Mouse (Mus musculus) left cerebral cortex, adult 11 months (tissue): ENCODE data around the gene 2200002D01Rik.
"Not testable (repeated sequence)": the region's sequence is repeated elsewhere in the genome, so short reads cannot be mapped to it uniquely, and the experiment has no call there.

Experiments
- DNase-seq: peaks from one replicate; pipeline ENCODE4 v3.0.0; 2022; ENCODE audit warnings: low spot score

The 2200002D01Rik gene

DNA sequence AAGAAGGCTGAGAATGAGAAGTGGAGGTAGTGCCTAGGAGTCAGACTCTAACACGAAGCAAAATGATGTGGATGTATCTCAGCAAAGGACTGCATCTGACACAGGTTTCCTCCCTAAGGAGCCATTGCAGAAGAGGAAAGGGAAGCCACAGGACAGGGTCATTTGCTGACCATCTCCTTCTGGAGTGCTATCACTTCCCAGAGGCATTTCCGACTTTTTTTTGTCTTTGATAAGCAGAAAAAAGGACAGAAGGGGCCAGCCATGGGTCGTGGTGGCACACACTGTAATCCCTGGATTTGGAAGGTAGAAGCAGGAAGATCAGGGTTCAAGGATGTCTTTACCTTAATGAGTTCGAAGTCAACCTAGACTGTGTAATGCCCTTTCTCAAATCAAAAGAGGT, 11.7 kb downstream of the 2200002D01Rik start:
- no peak for DNase-seq

DNA sequence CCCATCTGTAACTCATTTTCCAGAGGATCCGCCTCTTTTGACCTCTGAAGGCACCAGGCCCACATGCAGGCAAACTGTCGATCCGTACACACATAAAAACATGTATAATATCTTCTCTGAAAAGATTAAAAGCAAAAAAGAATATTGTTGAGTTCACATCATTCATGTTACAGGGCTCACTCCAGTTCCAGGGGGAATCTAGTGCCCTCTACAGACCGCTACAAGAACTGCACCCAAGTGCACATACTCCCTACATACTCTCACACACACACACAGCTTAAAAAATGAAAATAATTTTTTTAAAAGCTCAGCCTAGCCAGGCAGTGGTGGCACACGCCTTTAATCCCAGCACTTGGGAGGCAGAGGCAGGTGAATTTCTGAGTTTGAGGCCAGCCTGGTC, 13.6 kb downstream of the 2200002D01Rik start:
- DNase-seq: no peak

DNA sequence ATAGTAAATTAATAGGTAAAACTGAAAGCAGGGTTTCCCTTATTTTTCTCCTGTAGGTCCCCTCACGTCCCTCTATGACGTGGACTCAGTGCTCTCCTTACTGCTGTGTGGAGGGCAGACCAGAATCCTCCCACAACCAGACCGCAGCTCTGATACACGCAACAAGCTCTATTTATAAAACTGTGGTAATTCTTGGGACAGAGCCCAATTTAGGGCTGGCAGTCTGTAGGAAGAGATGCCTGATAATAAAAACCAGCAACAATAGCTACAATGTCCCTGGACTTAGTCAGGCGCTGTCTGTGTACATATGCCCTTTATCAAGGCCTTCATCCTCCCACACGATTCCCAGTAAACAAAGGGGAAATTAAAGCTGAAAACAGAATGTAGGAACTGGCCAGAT, 14.5 kb downstream of the 2200002D01Rik start:
- DNase-seq: no peak

DNA sequence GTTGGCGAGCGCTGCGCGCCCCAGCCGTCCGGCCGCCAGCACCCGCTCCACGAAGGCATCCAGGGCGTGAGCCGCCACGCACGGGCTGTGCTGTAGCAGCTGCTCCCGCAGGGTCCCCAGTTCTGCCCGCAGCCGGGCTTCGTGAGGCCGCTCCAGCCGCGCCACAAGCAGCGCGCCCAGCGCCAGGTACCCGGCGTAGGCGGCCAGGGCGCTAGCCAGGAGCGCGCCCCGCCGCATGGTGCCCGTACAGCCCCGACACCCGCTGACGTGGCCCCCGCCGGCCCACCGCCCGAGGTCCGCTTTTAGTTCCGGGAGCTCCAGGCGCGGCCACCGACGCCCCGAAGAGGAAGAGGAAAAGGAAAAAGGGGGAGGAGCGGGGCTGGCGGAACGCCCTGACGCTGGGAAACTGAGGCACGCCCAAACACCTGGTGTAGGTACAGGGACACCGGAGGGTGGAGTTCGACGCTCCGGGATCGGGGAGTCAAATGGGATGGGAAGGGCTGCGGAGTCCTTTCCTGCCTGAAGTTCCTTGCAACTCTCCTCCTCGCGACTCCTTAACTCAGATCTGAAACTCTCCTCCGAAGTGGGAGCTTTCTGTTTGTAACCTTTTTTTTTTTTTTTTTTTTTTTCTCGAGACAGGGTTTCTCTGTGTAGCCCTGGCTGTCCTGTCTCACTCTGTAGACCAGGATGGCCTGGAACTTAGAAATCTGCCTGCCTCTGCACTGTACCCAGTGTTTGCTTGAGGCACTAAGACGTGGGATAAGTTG, 15.8 kb downstream of the 2200002D01Rik start, which contains the start of gene Kcnk6:
Gene Kcnk6 (minus strand): TSS at position 269 of the 767 bp plus-strand sequence.
- DNase-seq: no peak

DNA sequence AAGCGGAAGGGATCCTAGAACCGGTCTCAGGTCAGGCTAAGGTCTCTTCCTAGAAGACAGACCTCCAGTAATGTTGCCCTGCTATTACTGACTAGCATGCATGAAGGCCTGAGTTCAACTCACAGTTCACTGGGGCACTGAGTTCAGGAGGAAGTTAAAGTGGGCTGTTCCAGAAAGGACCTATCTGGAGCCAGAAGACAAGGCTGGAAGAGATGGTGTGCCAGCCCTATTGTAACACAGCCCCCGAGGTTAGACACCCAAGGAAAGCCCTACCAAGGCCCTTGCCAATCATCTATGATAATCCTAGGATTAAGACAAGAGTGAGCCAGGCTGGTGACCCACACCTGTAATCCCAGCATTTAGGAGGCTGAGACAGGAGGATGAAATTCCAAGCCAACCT, 16.7 kb downstream of the 2200002D01Rik start:
- DNase-seq: no peak

DNA sequence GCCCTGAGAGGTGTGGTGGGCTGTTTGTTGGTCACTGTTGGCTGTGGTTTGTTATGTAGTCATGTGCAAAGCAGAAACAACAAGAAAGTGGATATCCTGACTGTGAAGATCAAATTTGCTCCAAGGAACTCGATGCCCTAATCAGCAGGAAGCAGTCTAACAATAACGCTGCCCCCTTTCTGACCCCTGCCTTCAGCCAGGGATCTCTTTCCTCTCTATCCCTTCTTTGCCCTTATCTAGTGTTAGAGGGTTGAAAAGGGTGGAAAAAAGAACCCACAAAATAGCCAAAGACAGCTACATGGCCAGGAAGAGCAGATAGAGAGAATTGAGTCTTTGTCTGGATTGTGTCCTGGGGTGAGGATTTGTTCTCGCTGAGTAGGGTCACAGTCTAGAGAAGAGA, 17.7 kb downstream of the 2200002D01Rik start:
- DNase-seq: no peak

DNA sequence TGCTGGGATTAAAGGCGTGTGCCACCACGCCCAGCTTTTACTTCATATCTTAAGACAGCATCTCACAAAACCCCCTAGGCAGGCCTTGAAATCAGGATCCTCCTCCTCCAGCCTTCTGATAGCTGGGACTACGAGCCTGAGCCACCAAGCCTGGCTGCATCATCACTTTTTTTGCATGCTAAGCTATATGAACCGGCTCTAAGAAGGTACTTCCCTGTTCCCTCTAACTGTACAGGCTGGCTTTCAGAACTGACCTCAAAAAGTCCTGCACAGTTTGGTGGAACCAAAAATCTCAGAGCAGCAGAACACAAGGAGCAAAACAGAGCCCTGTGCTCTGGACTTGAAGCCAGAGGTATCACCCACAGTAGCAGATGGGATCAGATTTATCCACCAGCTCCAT, 20.1 kb downstream of the 2200002D01Rik start:
- DNase-seq: no peak

DNA sequence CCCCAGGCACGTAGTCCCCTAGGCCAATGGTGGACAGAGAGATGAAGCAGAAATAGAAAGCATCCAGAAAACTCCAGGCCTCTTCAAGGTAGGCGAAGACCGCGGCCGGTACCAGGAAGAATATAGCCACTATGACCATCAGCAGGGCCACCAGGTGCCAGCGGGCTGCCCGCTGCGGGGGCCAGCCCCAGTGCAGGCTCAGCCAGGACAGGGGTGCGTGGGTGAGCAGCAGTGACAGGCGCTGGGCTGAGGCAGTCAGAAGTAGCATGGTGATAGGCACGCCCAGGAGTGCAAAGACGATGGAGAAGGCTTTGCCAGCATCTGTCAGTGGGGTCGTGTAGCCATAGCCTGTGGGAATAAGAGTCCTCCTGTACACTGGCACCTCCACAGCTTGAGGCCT, 22.7 kb downstream of the 2200002D01Rik start:
- no peak for DNase-seq

DNA sequence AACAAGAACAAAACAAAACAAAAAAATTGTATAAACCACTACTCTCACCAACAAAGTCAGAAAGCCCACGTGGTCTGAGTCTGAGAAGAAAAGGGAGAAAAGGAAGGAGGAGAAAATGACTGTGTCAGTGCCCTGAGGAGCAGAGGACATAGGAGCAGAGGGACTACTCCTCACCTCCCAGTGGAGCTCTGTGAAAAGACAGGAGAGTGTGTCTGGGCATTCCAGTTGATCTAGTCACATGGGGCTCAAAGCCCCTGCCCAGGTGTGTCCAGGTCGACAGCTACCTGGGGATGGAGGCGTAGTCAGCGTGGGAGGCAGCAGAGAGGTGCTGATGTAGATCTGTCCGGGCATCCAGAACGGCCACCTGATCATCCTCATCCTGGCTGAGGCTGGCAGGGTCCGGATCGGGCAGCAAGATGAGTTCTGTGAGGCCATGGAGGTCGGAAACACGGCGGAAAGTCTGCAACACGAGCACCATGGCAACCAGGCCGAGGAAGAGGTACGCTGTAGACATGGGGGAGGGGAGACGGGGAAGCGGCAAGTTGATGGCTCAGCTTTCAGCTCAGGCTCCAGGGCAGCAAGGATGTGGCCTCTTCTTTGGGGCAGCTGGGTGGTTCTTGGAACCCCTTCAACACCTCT, 23.4 kb downstream of the 2200002D01Rik start:
- DNase-seq: no peak

DNA sequence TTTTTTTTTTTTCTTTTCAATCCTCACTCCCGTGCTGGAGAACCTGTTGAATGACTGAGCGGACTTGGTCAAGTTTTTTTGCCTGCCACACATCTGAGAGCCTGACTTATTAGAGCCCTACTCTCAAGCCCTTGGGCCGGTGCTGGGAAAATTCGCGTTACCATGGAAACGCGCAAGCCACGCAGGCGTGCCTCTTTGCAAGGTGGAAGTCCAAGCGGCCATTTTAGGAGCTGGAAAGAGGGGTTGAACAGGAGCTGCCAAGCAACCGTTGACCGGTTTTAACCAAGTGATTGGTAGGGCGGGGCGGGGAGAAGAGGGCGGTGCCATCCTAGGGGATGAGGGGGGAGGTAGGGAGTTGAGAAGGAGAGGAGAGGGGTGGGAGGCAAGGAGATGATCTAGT, 33.4 kb downstream of the 2200002D01Rik start:
- no peak for DNase-seq

DNA sequence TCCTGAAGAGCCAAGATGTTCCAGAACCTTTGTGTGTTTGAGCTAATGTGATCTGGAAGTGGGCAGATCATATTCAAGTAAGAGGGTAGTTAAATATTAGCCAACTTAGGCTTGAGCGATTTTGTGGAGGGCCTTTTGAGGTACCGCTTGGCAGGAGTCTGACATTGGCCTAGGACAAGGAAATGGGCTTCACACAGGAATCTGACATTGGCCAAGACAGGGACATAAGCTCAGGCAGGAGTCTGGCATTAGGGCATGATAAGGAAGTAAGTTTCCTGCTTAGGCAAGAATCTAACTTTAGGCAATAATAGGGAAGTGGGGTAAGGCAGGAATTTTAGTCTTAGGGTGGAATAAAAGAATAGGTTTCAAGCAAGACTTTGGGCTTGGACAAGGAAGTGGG, 34.0 kb downstream of the 2200002D01Rik start:
- no peak for DNase-seq

DNA sequence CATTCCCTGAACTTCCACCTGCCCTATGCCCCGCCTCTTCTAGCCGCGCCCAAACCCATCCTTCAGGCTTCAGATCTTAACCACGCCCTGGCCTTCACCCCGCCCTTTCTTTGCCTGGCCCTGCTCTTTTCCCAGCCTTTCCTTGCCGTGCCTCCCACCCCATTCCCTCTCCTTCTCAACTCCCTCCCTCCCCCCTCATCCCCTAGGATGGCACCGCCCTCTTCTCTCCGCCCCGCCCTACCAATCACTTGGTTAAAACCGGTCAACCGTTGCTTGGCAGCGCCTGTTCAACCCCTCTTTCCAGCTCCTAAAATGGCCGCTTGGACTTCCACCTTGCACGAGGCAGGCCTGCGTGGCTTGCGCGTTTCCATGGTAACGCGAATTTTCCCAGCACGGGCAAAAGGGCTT, 34.6 kb downstream of the 2200002D01Rik start, which contains the start of gene Catsperg1:
Gene Catsperg1 (minus strand): TSS at position 361 of the 408 bp plus-strand sequence.
- DNase-seq: no peak

DNA sequence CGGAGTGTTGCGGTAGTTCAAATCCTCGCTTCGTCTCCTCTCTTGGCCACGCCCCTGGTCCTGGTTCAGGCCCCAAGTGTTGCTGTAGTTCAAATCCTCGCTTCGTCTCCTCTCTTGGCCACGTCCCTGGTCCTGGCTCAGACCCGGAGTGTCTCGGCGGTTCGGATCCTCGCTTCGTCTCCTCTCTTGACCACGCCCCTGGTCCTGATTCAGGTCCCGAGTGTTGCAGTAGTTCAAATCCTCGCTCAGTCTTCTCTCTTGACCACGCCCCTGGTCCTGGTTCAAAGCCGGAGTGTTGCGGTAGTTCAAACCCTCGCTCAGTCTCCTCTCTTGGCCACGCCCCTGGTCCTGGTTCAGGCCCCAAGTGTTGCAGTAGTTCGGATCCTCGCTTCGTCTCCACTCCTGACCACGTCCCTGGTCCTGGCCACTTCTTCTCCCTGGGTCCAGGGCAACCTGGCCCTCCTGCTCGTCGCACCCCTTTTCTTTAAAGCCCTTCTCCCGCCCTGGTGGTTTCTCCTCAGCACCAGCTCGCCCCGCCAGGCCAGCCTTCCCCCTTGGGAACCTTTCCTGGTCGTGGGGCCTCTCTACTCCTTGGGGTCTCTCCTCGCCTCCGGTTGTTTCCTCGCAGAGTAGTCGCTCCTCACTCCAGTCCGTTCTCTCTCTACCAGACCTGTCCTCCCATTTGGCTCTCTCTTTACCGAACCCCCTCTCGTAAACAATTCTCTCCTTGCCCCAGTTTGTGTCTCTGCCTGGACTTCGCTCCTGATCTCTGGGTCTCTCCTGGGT, 35.3 kb downstream of the 2200002D01Rik start:
- not testable (repeated sequence) for DNase-seq

DNA sequence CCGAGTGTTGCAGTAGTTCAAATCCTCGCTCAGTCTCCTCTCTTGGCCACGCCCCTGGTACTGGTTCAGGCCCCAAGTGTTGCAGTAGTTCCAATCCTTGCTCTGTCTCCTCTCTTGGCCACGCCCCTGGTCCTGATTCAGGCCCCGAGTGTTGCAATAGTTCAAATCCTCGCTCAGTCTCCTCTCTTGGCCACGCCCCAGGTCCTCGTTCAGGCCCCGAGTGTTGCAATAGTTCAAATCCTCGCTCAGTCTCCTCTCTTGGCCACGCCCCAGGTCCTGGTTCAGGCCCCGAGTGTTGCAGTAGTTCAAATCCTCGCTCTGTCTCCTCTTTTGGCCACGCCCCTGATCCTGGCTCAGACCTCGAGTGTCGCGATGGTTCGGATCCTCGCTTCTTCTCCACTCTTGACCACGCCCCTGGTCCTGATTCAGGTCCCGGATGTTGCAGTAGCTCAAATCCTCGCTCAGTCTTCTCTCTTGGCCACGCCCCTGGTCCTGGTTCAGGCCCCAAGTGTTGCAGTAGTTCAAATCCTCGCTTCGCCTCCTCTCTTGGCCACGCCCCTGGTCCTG, 36.0 kb downstream of the 2200002D01Rik start:
- DNase-seq: no peak

DNA sequence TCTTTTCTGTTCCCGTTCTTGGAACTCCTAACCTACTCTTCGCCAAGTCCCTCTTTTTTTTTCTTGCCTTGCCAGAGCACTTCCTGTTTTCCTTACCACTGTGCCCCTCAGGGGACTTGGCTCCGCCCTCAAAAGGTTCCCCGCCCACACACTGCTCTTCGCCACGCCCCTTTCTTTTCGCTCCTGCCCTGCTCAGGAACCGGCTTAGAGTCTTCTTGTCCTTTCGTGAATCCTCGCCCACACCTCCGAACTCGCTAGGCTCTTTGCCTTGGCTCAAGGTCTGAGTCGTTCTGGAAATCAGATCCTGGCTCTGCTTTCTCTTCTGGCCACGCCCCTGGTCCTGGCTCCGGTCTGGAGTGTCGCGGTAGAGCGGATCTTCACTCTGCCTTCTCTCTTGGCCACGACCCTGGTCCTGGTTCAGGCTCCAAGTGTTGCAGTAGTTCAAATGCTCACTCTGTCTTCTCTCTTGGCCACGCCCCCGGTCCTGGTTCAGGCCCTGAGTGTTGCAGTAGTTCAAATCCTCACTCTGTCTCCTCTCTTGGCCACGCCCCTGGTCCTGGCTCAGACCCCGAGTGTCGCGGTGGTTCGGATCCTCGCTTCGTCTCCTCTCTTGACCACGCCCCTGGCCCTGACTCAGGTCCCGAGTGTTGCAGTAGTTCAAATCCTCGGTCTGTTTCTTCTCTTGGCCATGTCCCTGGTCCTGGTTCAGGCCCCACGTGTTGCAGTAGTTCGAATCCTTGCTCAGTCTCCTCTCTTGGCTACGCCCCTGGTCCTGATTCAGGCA, 36.7 kb downstream of the 2200002D01Rik start:
- DNase-seq: peak; percentile 51

DNA sequence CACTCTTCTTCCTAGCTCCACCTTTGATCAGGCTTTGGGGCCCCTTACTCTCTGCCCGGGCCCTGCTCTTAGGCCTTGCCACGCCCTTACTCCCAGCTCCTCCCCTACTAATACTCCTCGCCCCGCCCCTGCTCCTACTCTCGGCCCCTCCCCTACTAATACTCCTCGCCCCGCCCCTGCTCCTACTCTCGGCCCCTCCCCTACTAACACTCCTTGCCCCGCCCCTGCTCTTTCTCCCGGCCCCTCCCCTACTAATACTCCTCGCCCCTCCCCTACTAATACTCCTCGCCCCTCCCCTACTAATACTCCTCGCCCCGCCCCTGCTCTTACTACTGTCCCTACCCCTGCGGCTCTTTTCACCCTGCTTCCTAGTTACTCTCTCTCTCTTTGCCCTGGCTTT, 37.3 kb downstream of the 2200002D01Rik start:
- DNase-seq: not testable (repeated sequence)

DNA sequence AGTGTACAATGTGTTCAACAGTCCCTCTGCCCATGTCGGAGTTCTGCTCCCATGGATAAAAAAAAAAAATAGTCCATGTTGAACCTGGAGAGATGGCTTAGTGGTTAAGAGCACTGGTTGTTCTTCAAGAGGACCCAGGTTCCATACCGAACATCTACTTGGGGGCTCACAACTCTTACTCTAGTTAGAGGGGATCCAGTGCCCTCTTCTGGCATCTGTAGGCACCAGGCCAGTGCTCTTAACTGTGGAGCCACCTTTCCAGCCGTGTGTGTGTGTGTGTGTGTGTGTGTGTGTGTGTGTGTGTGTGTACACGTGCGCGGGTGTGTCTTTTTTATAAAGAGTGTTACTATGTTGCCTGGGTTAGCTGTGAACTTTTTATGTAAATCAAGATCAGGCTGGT, 45.7 kb downstream of the 2200002D01Rik start:
- DNase-seq: no peak
